Mouse (Mus musculus) G1E (cell line): Measurements from ENCODE around the gene Fance.

ENCODE experiments used
- CTCF ChIP-seq: IDR thresholded peaks from 2 replicates; pipeline ENCODE4 v1.5.1; 2012; ENCODE audit warnings: low read depth, low read length, inconsistent platforms, mixed read lengths
- GATA1 ChIP-seq: IDR thresholded peaks from 2 replicates; pipeline ENCODE4 v1.6.1; 2012; ENCODE audit warnings: borderline replicate concordance, low read length, inconsistent platforms, mixed read lengths
- GATA2 ChIP-seq: IDR thresholded peaks from 2 replicates; pipeline ENCODE4 v1.6.1; 2012; ENCODE audit warnings: low read depth, low read length, inconsistent platforms, borderline replicate concordance
- POLR2AphosphoS5 ChIP-seq: IDR thresholded peaks from 2 replicates; pipeline ENCODE4 v1.6.1; 2012; ENCODE audit warnings: low read depth, low read length, inconsistent platforms; ENCODE audit not compliant: insufficient replicate concordance
- TAL1 ChIP-seq: conservative IDR thresholded peaks from 2 replicates; pipeline ENCODE4 v1.6.1; 2012; ENCODE audit warnings: low read depth, low read length, inconsistent platforms, mixed read lengths

- TF ChIP-seq CTCF (no peak), TAL1 (no peak), GATA1 (no peak), GATA2 (no peak), POLR2AphosphoS5 (no peak)
Observed at GRCm38 (mm10) chr17:28349901-28350465, 36.7 kb downstream of the Fance start.
